Mouse (Mus musculus): Measurements from ENCODE around the gene Cct4.

Gene Cct4

GRCm38 (mm10) chr11:23029399-23029798 lies 39.1 kb downstream of the Cct4 start:
- no peak for DNase-seq (ENCODE audit: low read depth, low spot score)

GRCm38 (mm10) chr11:23047252-23047651 lies 56.9 kb downstream of the Cct4 start:
- DNase-seq (ENCODE audit: low read depth, low spot score) = no peak

GRCm38 (mm10) chr11:23047663-23048582 lies 57.6 kb downstream of the Cct4 start:
- DNase-seq (ENCODE audit: low read depth, low spot score) = no peak

- no peak for DNase-seq (ENCODE audit: low read depth, low spot score)
Measured at GRCm38 (mm10) chr11:23049642-23050041, 59.3 kb downstream of the Cct4 start.

GRCm38 (mm10) chr11:23052353-23052752 lies 62.0 kb downstream of the Cct4 start:
- DNase-seq (ENCODE audit: low read depth, low spot score) = no peak
